Mouse (Mus musculus) thymus, postnatal 4 days (tissue): ENCODE measurements at regions not wholly inside any gene's neighbourhood (a gene's known extent, or its start where the extent isn't known, plus 50 kb on each side); places are given as distances from the start of the nearest gene placed in this dataset.

Experiments
- DNase-seq: peaks from one replicate; pipeline ENCODE4 v3.0.0; 2021

DNA sequence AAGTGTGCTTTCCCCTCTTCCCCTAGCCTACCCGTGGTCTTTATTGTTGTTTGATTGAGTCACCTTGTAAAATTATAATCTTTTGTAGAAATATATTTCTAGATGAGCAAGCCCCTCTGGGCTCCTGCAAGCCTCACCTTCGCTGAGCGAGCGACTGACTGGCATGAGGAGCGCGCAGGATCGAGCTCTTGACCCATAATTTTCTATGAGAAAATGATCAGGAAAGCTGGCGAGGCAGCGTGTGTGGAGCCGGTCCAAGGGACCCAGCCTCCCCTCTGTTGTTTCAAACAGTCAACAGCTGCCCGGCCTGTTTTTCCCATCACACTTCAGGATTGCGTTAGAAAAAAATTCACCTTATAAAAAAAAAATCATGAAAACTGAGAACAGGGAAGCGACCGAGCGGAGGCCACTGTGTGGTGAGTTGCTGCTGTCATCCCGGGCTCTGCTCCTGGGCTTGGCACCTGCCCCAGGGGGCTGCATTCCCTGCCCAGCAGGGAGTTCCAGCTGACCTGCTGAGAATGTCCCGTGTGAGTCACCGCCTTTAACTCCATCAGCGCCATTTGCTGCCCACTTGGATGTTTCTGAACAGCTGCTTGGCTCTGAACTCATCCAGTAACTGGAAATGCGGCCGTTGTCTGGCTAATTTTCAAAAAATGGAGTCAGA lies 180.5 kb upstream of the Runx1 start:
- no peak for DNase-seq

GRCm38 (mm10) chr16:93005470-93005869 lies 179.5 kb upstream of the Runx1 start:
- DNase-seq = no peak

GRCm38 (mm10) chr16:93003830-93004229 lies 177.9 kb upstream of the Runx1 start:
- DNase-seq = no peak

GRCm38 (mm10) chr16:92998689-92999088 lies 172.7 kb upstream of the Runx1 start:
- DNase-seq = no peak

GRCm38 (mm10) chr16:92997636-92998035 lies 171.7 kb upstream of the Runx1 start:
- DNase-seq = no peak

DNA sequence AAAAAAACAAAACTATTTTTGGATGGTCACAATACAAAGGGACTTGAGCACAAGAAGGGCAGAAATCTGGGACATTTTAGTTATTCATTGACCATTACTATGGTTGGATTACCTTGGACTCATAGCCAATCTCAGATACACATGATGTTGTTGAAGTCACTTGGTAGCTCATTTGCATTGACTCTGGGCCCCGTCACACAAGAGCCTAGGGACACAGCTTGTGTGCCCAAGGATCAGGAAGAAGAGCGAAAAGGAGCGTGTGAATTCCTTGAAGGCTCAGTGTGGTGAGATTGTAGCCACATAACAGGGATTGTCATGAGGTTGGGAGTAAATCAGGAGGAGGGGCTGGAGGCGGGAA lies 170.0 kb upstream of the Runx1 start:
- no peak for DNase-seq

GRCm38 (mm10) chr16:92995132-92995992 lies 169.4 kb upstream of the Runx1 start:
- no peak for DNase-seq

DNA sequence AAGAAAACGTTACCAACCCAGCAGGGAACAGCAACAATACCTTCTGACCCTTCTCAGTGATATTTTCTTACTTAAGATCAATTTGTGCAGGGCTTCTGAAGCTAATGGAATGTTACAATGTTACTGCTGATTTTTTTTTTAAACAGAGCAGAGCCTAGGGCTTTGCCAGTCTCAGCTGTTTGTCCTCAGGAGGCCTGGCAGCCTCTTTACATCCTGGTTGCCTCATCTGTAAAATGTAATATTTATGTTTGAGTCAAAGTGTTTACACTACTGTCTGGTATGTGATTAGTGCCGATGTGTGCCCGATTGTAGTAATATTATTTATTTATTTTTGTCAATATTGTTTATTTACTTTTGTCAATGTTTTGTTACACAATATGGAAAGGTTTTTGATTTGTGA lies 166.9 kb upstream of the Runx1 start:
- DNase-seq = no peak

GRCm38 (mm10) chr16:92991405-92991804 lies 165.5 kb upstream of the Runx1 start:
- no peak for DNase-seq

- DNase-seq = no peak
These were observed 162.5 kb upstream of the Runx1 start for GRCm38 (mm10) chr16:92988416-92988815.

DNA sequence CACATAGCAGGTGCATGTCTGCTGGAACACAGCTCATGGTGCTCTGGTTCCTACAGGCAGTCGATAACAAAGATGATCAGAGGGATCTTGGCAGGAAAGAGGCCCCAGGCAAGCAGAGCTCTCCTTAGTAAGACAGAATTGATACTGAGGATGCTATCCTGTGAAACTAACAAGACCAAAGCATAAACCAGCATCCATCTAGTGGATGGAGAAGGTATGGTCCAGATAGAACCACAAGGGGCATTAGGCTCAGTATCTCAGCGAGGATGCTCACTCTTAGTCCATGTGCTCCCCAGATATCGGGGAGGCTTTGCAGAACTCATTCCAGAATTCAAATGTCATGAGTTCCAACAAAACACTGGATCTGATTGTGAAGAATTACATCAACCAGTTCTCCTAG lies 162.1 kb upstream of the Runx1 start:
- no peak for DNase-seq

DNA sequence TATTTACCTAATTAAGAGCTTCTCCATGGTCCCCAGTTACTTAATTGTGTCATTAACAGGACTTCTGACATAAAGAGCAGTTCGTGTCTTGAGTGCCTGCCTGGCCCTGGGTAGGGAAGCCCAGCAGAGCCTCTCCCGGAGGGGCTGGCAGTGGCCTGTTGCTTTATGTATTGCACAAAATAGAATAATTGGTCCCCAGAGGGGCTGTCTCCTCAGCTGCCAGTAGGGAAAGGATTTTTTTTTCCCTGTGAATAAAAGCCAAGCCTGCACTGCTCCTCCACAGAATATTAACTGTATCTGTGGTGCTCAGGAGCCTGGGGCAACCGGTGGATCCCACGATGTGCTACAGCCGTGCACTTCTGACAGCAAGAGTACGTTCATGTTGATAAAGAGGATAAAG lies 159.8 kb upstream of the Runx1 start:
- DNase-seq = no peak

GRCm38 (mm10) chr16:92982934-92983333 lies 157.0 kb upstream of the Runx1 start:
- DNase-seq = no peak

DNA sequence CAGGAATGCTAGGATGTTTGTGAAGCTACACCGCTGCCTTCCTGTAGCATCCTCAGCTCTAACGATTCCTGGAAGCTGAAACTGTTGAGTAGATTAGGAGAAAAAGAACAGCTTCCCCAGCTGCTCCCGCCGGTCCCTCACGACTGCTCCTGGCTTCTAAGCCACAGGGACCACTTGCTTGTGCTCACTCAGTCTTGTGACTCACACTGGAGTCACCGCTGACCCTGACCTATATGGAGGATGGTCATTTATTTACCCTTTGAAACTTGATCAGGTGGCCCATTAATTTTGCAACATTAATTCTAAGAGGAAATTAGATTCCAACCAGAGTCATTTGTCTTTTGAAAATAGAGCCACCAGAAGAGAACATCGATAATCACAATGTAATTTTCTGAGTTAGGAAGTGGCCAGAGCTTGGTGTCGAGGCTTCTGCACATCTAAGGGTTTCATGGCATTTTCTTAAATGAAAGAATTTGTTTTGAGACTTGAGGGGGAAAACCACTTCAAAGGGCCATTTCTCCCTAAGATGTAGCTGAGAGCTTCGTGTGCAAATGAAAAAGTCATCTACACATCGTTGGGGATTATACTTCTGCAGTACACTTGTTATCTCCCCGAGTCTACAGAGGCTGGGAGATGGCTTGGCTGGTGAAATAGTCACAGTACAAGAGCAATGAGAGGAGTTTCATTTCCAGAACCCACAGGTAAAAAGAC lies 153.8 kb upstream of the Runx1 start:
- DNase-seq = no peak

GRCm38 (mm10) chr16:92976097-92976496 lies 150.1 kb upstream of the Runx1 start:
- no peak for DNase-seq

DNA sequence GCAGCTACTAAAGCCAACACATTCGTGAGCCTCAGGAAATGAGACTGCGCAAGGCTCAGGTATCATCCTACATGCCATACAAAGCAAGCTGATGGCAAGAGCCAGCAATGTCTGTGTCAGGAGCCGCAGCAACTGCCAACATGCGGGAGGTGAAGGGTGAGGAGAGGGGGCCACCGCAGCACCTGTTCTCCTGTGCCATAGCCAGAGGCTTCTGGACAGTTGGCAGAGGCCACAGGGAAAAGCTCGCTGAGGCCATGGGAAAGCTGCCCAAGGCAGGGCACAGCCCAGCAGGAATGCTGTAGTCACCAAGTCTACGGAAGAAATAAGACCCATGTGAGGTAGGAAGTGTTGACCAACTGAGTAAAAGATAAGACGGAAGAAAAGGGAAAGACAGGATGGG lies 149.1 kb upstream of the Runx1 start:
- no peak for DNase-seq

- DNase-seq = no peak
These were observed 146.7 kb upstream of the Runx1 start for GRCm38 (mm10) chr16:92972681-92973080.

- DNase-seq = no peak
These were observed 146.0 kb upstream of the Runx1 start for GRCm38 (mm10) chr16:92971956-92972355.

DNA sequence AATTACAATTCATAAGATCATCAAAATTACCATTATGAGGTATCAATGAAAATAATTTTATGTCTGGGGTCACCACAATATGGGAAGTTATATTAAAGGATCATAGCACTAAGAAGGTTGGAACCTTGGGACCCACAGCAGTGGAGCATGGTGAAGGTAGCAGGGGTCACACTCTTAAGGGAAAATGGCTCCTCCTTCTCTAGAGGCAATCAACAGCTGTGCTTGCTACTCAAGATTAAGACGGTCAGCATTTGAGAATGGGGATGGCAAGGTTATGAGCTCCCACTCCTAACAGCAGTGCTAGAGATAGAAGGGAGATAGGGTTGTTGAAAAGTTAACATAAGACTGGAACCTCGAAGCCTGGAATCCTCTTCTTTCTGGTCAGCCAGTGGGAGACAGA lies 144.6 kb upstream of the Runx1 start:
- no peak for DNase-seq

DNA sequence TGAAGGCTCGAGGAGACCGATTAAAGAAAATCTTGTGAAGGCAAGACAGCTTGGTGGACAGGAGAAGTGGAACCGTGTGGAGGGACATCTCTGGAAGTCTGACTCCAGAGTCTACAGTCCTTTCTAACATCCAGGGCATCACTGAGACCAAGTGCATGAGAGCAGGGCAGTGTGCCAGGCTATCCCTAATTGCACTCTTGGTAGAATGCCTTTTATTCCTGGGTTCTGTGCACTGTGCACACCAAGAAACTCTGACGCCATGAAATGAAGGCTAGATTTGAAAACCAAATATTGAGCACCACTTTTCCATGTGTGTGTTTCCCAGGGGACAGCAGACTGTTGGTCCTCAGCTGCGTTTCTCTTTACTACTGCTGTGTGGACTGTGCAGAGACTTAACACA lies 143.1 kb upstream of the Runx1 start:
- DNase-seq = no peak

DNA sequence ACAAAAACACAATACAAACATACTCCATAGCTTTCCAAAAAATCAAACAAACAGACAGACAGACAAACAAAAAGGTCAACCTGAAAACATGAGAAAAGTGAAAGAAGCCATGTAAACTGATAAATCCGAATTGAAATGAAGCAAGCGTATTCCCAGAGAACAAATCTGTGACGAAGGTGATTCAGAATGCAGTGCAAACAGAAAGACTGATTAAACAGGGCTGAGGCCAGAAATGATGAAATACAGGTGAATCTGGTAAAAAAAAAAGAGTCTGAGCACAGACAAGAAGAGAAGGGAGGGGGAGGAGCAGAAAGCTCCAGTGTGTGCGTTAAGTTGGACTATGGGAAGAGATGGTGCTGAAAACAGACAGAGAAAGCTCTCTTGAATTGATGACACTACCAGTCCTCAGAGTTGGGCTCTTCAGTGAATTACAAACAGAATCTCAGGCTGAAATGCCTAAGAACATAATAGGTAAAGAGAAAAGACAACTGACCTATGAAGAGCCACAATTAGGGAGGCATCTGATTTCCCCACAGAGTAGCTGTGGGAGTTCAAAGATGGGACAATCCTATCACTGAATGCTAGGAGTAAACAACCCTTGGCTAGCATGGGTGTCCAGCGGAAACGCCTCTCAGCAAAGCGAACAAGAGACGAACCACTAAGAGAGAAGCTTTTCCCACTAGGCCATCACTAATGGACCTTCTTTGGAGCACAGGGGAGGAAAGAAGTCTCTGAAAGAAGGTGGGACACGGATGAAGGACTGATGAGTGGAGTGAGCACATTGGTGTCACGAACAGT lies 140.3 kb upstream of the Runx1 start:
- no peak for DNase-seq

GRCm38 (mm10) chr16:92965651-92966050 lies 139.7 kb upstream of the Runx1 start:
- DNase-seq = no peak

GRCm38 (mm10) chr16:92963582-92963981 lies 137.6 kb upstream of the Runx1 start:
- DNase-seq = no peak
